9 mouse cellular contexts compared by ENCODE assay signal in genomic region chr2:168518256-168518659, GRCm38 (mm10).
A peak's percentile ranks its signal among the peaks of the same experiment; 100 is the strongest.
DNase-seq lines count a peak whose midpoint lies in the region; TF ChIP-seq lines count a peak whose summit lies in the region.
"Had no signal": no experiment of that assay in that cellular context is flagged by ENCODE, and none has a peak within 500 bp of the region (broad histone marks: within the 10 kb centered on the region; RNA-seq: fewer than 3 reads in every experiment).

No protein-coding gene starts in this region.

- peaks cover 16% of the 10 kb centered on the region for H3K4me1 ChIP-seq in thymus, adult 2 months (replicated peaks; ENCODE audit: control insufficient read depth, insufficient read depth, low read length)
- H3K4me1 ChIP-seq: neural tube, embryonic 13.5 days had no signal

- no peaks in the 10 kb centered on the region for H3K27me3 ChIP-seq in thymus, adult 2 months (ENCODE audit: control insufficient read depth, insufficient read depth, low read length)
- H3K27me3 ChIP-seq: neural tube, embryonic 13.5 days had no signal

- 96% methylated on average over 15 of the region's 15 CpGs for WGBS in thymus, adult 2 months

- peak; percentile 25 to 30 for DNase-seq in layer of hippocampus, postnatal 10 days (ENCODE audit: low spot score in 2 of 2)
- DNase-seq in layer of hippocampus, adult 9-11 months, result no peak
- DNase-seq in adrenal gland, postnatal 25 days, result peak; percentile 42
- DNase-seq in gastrocnemius, postnatal 25 days, result peak; percentile 90
- DNase-seq in ovary, postnatal 36 days (ENCODE audit: low spot score), result peak; percentile 58
- no peak for DNase-seq in thymus, adult 2 months
- DNase-seq in spleen, adult 12 weeks (ENCODE audit: low spot score), result no peak
- DNase-seq: thymus, adult 18-20 months had no signal

- no peak overlapping the region for H3K4me3 ChIP-seq in thymus, adult 2 months (ENCODE audit: control insufficient read depth, insufficient read depth, low read length)
- H3K4me3 ChIP-seq: neural tube, embryonic 13.5 days had no signal

- no peak for TF ChIP-seq POLR2A in thymus, adult 2 months (IDR thresholded peaks at IDR 0.05; ENCODE audit: control insufficient read depth, extremely low read depth, insufficient read depth, low read length, poor library complexity)

- no peak overlapping the region for H3K27ac ChIP-seq in thymus, adult 2 months (ENCODE audit: control insufficient read depth, insufficient read depth, low read length)
- H3K27ac ChIP-seq: neural tube, embryonic 13.5 days had no signal

- no peak for TF ChIP-seq CTCF in thymus, adult 2 months (IDR thresholded peaks at IDR 0.05; ENCODE audit: borderline replicate concordance, control insufficient read depth, extremely low read depth, insufficient read depth, low read length, poor library complexity)

- H3K36me3 ChIP-seq in thymus, adult 2 months (ENCODE audit: control insufficient read depth, insufficient read depth, low read length), result no peaks in the 10 kb centered on the region
- H3K36me3 ChIP-seq: neural tube, embryonic 13.5 days had no signal

Comparison
In these comparisons a context has a peak if more than half of its experiments do, and no peak if none do; other contexts are left out.
1. DNase-seq: peak in layer of hippocampus, postnatal 10 days (2 of 2), adrenal gland, postnatal 25 days (single experiment), gastrocnemius, postnatal 25 days (single experiment) and ovary, postnatal 36 days (single experiment); none in layer of hippocampus, adult 9-11 months (single experiment), thymus, adult 2 months (single experiment) and spleen, adult 12 weeks (single experiment).